Mouse (Mus musculus): Measurements from ENCODE around the gene Dcaf12.

GRCm38 (mm10) chr4:41275927-41276326 is 38.8 kb downstream of the Dcaf12 start:
- TF ChIP-seq POLR2A (IDR thresholded peaks at IDR 0.05; ENCODE audit: control insufficient read depth, extremely low read depth, insufficient read depth, low read length, poor library complexity) (no peak), CTCF (IDR thresholded peaks at IDR 0.05; ENCODE audit: borderline replicate concordance, control insufficient read depth, extremely low read depth, insufficient read depth, low read length, poor library complexity) (no peak)

Data from thymus, adult 2 months (tissue).